Mouse (Mus musculus): ENCODE results near the gene Hand2. TPM values are rescaled to one million over a fixed set of nuclear protein-coding genes. Genes with fewer than 3 reads are reported as not detected.

Gene Hand2
- polyA plus RNA-seq, 1 experiment from 2014 or later = 17.9 TPM

DNA sequence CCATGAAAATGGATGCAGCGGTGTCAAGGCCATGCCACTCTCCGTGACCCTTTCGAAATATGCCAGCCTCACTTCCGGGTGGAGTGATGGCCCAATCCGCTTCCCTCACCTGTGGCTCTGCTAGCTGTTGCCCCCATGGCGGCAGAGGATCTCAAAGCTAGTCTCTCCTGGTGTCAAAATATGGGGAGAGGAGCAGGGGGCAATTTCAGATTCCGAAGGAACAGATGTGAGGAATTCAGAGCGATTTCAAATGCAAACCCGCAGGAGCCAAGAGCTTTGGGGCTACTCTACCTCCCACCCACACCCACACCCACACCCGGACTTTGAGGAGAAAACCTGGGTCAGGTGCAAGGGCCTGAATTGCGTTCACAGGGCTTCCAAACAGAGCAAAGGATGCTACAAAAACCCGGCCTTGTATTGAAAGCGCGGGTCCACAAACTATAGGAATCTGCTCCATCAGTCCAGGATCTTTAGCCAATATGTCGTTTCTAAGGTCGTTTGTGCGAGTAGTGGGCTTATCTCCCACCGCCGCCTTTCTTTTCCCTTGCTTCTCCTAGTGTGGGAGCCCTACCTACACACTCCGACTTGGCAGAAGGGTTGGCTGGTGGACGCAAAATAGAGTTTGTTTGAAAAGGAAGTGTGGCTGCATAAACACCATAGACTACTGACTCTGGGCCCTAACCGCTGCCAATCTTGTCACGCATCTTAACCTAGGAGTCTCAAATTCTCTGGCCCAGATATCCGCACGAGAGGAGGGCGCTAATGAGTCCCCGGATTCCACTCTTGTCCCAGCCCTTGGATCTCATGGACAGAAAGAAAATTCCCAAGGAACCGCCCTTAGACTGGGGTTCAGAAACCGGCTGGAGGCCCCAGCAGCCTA, 6.7 kb downstream of the Hand2 start:
- 4% methylated on average over 29 of the region's 29 CpGs for WGBS (ENCODE audit: insufficient replicate concordance)
- peaks cover 29% of the 10 kb centered on the region for H3K4me1 ChIP-seq (ENCODE audit: control insufficient read depth, insufficient read depth, low read length)
- peak overlapping the region; percentile 95 for H3K4me3 ChIP-seq (ENCODE audit: low read depth, low read length)
- peak overlapping the region; percentile 96 for H3K27ac ChIP-seq (ENCODE audit: low read depth, low read length)
- peak overlapping the region; percentile 74 for H3K4me2 ChIP-seq
- peak overlapping the region; percentile 99 for H3K9ac ChIP-seq (ENCODE audit: low read depth, low read length)
- no peaks in the 10 kb centered on the region for H3K27me3 ChIP-seq (ENCODE audit: control insufficient read depth, insufficient read depth, low read length)
- no peak for ATAC-seq (replicated peaks; ENCODE audit: insufficient number of reproducible peaks, low FRiP score, low TSS enrichment)
- H3K9me3 ChIP-seq (replicated peaks; ENCODE audit: control insufficient read depth, low read length) = no peaks in the 10 kb centered on the region
- no peaks in the 10 kb centered on the region; the same call in 1 of the 2 replicates for H3K36me3 ChIP-seq (ENCODE audit: control insufficient read depth, insufficient read depth, low read length)

DNA sequence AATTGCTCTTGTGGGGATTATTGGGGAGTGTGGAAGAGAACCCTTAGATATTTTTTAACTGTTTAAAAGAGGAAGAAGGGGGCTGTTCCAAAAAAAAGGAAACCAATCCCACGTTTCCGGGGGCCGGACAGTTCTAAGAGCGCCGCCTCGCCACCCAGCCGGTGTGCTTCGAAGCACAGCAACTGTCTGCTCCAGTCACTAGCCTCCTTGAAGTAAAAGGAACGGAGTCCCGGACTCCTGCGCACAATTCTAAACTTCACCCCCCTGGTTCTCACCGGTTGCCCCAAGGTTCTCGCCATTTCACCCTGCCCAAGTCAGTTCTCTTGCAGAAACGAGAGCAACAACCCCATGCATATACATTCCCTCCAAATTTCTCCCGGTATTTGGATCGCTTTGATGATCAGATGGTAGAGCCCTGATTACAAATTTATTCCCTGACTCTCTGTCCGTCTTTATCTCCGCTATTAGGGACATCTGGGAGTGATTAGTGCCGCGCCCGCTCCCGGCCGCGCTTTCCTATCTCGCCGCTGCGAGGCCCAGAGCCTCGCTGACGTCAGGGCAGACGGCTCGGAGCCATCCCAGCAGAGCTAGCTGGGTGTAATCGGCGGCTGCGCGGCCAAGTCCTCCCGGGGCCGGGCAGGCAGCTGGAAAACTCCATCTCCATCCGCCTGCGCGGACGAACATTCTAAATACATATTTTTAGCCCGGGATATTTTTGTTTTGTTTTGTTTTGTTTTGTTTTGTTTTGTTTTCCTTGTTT, 7.6 kb downstream of the Hand2 start:
- WGBS (ENCODE audit: insufficient replicate concordance) = under 1% methylated on average over 42 of the region's 42 CpGs
- Histone ChIP-seq H3K4me3 (ENCODE audit: low read depth, low read length) (peak overlapping the region; percentile 95), H3K4me1 (ENCODE audit: control insufficient read depth, insufficient read depth, low read length) (peaks cover 29% of the 10 kb centered on the region), H3K27ac (ENCODE audit: low read depth, low read length) (peak overlapping the region; percentile 96), H3K36me3 (ENCODE audit: control insufficient read depth, insufficient read depth, low read length) (no peaks in the 10 kb centered on the region; the same call in 1 of the 2 replicates), H3K9me3 (replicated peaks; ENCODE audit: control insufficient read depth, low read length) (no peaks in the 10 kb centered on the region), H3K9ac (ENCODE audit: low read depth, low read length) (peak overlapping the region; percentile 99), H3K4me2 (peak overlapping the region; percentile 74), H3K27me3 (ENCODE audit: control insufficient read depth, insufficient read depth, low read length) (no peaks in the 10 kb centered on the region)
- peak; percentile 77 for ATAC-seq (replicated peaks; ENCODE audit: insufficient number of reproducible peaks, low FRiP score, low TSS enrichment)

- peak overlapping the region; percentile 99 for H3K9ac ChIP-seq (ENCODE audit: low read depth, low read length)
- H3K27ac ChIP-seq (ENCODE audit: low read depth, low read length) = peak overlapping the region; percentile 96
- peak; percentile 64 for ATAC-seq (replicated peaks; ENCODE audit: insufficient number of reproducible peaks, low FRiP score, low TSS enrichment)
- no peaks in the 10 kb centered on the region; the same call in 1 of the 2 replicates for H3K36me3 ChIP-seq (ENCODE audit: control insufficient read depth, insufficient read depth, low read length)
- no peaks in the 10 kb centered on the region for H3K27me3 ChIP-seq (ENCODE audit: control insufficient read depth, insufficient read depth, low read length)
- 1% methylated on average over 19 of the region's 19 CpGs for WGBS (ENCODE audit: insufficient replicate concordance)
- peak overlapping the region; percentile 95 for H3K4me3 ChIP-seq (ENCODE audit: low read depth, low read length)
- peak overlapping the region; percentile 74 for H3K4me2 ChIP-seq
- peaks cover 29% of the 10 kb centered on the region for H3K4me1 ChIP-seq (ENCODE audit: control insufficient read depth, insufficient read depth, low read length)
- no peaks in the 10 kb centered on the region for H3K9me3 ChIP-seq (replicated peaks; ENCODE audit: control insufficient read depth, low read length)
Measured at GRCm38 (mm10) chr8:57328931-57329341, 8.2 kb downstream of the Hand2 start.

- Histone ChIP-seq H3K4me3 (ENCODE audit: low read depth, low read length) (peak overlapping the region; percentile 3; the same call in 1 of the 2 replicates), H3K9ac (ENCODE audit: low read depth, low read length) (no peak overlapping the region; the same call in 1 of the 2 replicates), H3K9me3 (replicated peaks; ENCODE audit: control insufficient read depth, low read length) (no peaks in the 10 kb centered on the region), H3K27ac (ENCODE audit: low read depth, low read length) (peak overlapping the region; percentile 29; the same call in 1 of the 2 replicates), H3K27me3 (ENCODE audit: control insufficient read depth, insufficient read depth, low read length) (no peaks in the 10 kb centered on the region), H3K4me2 (peak overlapping the region; percentile 74; the same call in 1 of the 2 replicates), H3K36me3 (ENCODE audit: control insufficient read depth, insufficient read depth, low read length) (no peaks in the 10 kb centered on the region), H3K4me1 (ENCODE audit: control insufficient read depth, insufficient read depth, low read length) (peaks cover 29% of the 10 kb centered on the region)
- ATAC-seq (replicated peaks; ENCODE audit: insufficient number of reproducible peaks, low FRiP score, low TSS enrichment) = no peak
- 35% methylated on average over 2 of the region's 2 CpGs for WGBS (ENCODE audit: insufficient replicate concordance)
Measured at GRCm38 (mm10) chr8:57330106-57330505, 9.3 kb downstream of the Hand2 start.

DNA sequence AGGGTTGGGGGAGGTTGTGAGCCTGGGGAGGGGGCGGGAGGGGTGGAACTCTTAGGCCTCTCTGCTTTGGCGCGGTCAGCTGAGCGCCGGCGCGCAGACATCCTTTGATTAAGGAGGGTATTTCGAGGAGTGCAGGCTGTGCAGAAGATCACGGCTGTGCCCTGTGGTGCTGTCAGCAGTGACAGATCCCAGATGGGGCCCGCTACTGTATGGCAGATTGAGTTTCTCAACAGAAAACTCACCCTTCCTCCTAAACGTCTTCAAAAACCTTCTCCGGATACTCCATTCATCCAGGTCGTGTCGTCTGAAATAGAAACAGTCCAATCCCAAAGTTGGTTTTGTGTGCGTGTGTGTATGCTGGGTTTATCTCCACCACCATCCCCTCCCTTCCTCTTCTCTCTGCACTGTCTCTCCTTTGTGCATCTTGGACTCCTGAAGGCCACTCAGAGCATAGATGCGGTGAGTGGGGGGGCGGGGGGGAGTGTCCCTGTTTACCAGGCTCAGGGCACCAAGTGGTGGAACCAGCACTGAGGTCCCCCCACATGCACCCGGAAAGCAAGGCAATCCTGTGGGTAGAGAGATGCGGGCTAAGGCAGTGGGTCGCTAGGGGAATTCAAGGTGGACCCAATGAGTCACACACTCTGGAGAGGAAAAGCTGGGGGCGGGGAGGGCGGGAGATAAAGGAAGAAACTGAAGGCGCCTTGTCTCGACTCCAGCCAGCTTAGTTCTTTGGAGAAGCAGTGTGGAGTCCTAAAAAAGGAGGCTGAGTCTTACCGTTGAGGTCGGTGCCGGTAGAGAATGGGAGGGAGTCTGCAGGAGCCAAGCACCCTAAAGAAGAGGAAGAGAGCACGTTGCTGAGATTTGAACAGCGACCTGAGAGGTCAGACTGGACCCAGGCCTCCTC, 11.2 kb downstream of the Hand2 start:
- Histone ChIP-seq H3K9me3 (replicated peaks; ENCODE audit: control insufficient read depth, low read length) (no peaks in the 10 kb centered on the region), H3K36me3 (ENCODE audit: control insufficient read depth, insufficient read depth, low read length) (no peaks in the 10 kb centered on the region), H3K4me2 (peak overlapping the region; percentile 74), H3K27me3 (ENCODE audit: control insufficient read depth, insufficient read depth, low read length) (no peaks in the 10 kb centered on the region), H3K4me1 (ENCODE audit: control insufficient read depth, insufficient read depth, low read length) (peaks cover 27% of the 10 kb centered on the region), H3K4me3 (ENCODE audit: low read depth, low read length) (peak overlapping the region; percentile 56), H3K9ac (ENCODE audit: low read depth, low read length) (peak overlapping the region; percentile 85), H3K27ac (ENCODE audit: low read depth, low read length) (peak overlapping the region; percentile 99)
- WGBS (ENCODE audit: insufficient replicate concordance) = under 1% methylated on average over 29 of the region's 29 CpGs
- ATAC-seq (replicated peaks; ENCODE audit: insufficient number of reproducible peaks, low FRiP score, low TSS enrichment) = peak; percentile 62

- Histone ChIP-seq H3K36me3 (ENCODE audit: control insufficient read depth, insufficient read depth, low read length) (no peaks in the 10 kb centered on the region), H3K27ac (ENCODE audit: low read depth, low read length) (peak overlapping the region; percentile 99), H3K4me3 (ENCODE audit: low read depth, low read length) (peak overlapping the region; percentile 56), H3K9ac (ENCODE audit: low read depth, low read length) (peak overlapping the region; percentile 85), H3K4me2 (peak overlapping the region; percentile 74), H3K27me3 (ENCODE audit: control insufficient read depth, insufficient read depth, low read length) (no peaks in the 10 kb centered on the region), H3K9me3 (replicated peaks; ENCODE audit: control insufficient read depth, low read length) (no peaks in the 10 kb centered on the region), H3K4me1 (ENCODE audit: control insufficient read depth, insufficient read depth, low read length) (peaks cover 21% of the 10 kb centered on the region)
- WGBS (ENCODE audit: insufficient replicate concordance) = under 1% methylated on average over 26 of the region's 26 CpGs
- ATAC-seq (replicated peaks; ENCODE audit: insufficient number of reproducible peaks, low FRiP score, low TSS enrichment) = no peak
Measured at GRCm38 (mm10) chr8:57332676-57333482, 12.1 kb downstream of the Hand2 start.

DNA sequence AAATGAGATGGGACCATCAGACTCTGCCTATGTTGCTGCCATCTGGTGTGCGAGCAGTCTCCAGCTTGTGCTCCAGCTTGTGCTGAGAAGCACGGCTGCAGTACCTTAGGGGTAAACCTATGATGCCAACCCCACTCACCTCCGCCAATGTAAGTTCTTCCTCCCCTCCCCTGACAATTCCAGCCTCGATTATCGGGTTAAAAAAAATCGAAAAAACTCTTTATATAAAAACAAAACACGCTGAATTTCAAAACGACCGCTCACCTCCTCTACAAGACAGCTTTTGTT, 12.6 kb downstream of the Hand2 start:
- WGBS (ENCODE audit: insufficient replicate concordance) = under 1% methylated on average over 9 of the region's 9 CpGs
- peak overlapping the region; percentile 74 for H3K4me2 ChIP-seq
- H3K27me3 ChIP-seq (ENCODE audit: control insufficient read depth, insufficient read depth, low read length) = no peaks in the 10 kb centered on the region
- H3K4me3 ChIP-seq (ENCODE audit: low read depth, low read length) = peak overlapping the region; percentile 56
- H3K9ac ChIP-seq (ENCODE audit: low read depth, low read length) = peak overlapping the region; percentile 85
- H3K36me3 ChIP-seq (ENCODE audit: control insufficient read depth, insufficient read depth, low read length) = no peaks in the 10 kb centered on the region
- no peak for ATAC-seq (replicated peaks; ENCODE audit: insufficient number of reproducible peaks, low FRiP score, low TSS enrichment)
- peak overlapping the region; percentile 99 for H3K27ac ChIP-seq (ENCODE audit: low read depth, low read length)
- no peaks in the 10 kb centered on the region for H3K9me3 ChIP-seq (replicated peaks; ENCODE audit: control insufficient read depth, low read length)
- peaks cover 21% of the 10 kb centered on the region for H3K4me1 ChIP-seq (ENCODE audit: control insufficient read depth, insufficient read depth, low read length)
